Mouse (Mus musculus) inflammation-experienced regulatory T-cells, adult 16 weeks (primary cell): ENCODE data around the gene Myod1. TPM values are rescaled to one million over a fixed set of nuclear protein-coding genes. Genes with fewer than 3 reads are reported as not detected.

Experiments used
- polyA plus RNA-seq: library from polyadenylated mRNA; unstranded; fragments of 100-300 nt; shearing (Covaris generic); gene quantifications from one replicate; pipeline ENCODE4 v1.2.1, GENCODE M21; 2017

Myod1 gene
- polyA plus RNA-seq: not detected

GRCm38 (mm10) chr7:46376172-46377007, at the start of gene Myod1:
TSS of gene Myod1 (plus strand) at chr7:46376474.

DNA sequence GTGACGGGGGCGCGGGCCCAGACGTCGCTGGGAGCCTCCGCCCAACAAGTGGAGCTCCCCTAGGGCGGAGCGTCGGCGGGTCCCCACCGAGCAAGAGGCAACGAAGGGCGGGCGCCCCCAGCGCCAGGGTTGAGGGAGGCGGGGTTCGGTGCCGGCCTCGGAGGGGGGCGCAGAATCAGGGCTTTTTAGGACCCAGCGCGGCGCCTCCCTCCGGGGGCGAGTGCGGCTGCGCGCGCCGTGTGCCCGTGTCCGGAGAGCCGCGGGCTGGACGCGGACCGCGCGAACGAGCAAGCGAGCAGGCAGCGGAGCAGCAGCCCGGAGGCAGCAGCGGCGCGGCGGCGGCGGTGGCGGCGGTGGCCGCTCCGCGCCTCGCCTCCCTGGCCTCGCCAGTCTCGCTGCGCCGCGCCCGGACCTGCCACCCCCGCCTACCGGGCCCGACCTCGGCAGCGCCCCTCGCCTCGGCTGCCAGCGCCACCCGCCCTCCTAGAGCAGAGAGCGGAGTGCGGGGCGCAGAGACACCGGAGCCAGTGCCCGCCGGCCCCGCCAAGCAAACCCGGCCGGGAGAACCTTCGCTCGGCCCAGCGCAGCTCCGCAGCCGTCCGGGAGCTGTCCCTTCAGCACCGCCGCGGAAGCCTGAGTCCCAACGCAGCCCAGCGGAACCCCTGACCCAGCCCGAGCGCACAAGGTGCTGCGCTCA, 20.1 kb downstream of the Myod1 start, which contains the start of gene Kcnc1:
Kcnc1 (plus strand) TSS at position 267 of the 697 bp plus-strand sequence.

Other genes with a start within 250 kb of the Myod1 start
- gene Abcc8, start 196.4 kb upstream of the Myod1 start, polyA plus RNA-seq: not detected
- gene Ush1c, start 138.0 kb upstream of the Myod1 start, polyA plus RNA-seq: not detected
- not detected for gene Otog, start 135.5 kb upstream of the Myod1 start, polyA plus RNA-seq
- not detected for gene Kcnc1, start 20.0 kb downstream of the Myod1 start, polyA plus RNA-seq